ENCODE assay signal across 8 mouse cellular contexts in the genomic region with DNA sequence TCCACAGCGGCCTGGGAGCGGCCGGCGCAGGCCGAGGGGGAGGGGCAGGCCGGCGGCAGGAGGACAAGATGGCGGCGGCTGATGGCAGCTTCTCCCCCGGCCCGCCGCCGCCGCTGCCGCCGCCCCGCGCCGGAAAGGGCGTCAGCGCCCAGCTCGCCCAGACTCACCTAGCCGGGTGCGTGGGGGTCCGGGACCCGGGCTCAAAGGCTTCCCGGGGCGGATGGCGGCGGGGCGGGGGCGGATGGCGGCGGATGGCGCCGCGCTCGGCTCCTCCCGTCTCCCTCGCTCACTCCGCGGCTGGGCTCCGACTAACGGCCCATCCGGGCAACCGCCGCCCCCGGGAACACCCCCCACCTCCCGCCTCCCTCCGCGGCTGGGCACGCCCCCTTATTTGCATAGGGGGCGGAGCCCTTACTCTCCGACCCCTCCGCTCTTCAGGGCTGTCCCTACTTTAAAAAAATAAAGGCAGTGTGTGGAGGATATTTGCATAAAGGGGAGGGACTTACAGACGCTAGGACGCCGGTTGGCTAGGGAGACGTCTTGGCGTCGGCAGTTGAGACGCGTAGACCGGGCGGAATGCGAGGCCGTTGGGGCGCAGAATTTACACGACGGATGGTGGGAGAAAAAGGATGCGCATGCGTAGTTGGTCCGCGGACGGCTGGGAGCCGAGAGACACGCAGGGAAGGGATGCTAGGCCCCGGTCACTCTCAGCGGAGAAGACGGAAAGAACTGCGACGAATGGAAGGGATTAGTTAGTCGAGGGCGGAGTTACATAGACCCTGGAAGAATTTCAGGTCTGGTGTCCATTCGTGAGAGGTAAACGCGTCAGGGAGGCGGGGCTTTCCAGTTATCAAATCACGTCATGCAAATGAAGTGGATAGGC. TPM values are rescaled to one million over a fixed set of nuclear protein-coding genes. Genes with fewer than 3 reads are reported as not detected.
DNase-seq lines count a peak whose midpoint lies in the region; ATAC-seq lines count a peak whose summit lies in the region.

A gene (minus strand): TSS at position 330 of the 883 bp plus-strand sequence.

- WGBS in hindbrain, embryonic 16.5 days: under 1% methylated on average over 67 of the region's 89 CpGs
- WGBS in macrophage (ENCODE audit: missing documents): under 1% methylated on average over 51 of the region's 89 CpGs

- peak within 1 kb of the TSS; percentile 98 for H3K27ac ChIP-seq in hindbrain, embryonic 16.5 days (ENCODE audit: low read depth, low read length)
- peak within 1 kb of the TSS; percentile 83 for H3K27ac ChIP-seq in macrophage

- peak within 1 kb of the TSS; percentile 100 for H3K9ac ChIP-seq in hindbrain, embryonic 16.5 days (ENCODE audit: low read depth, low read length)

- peak within 1 kb of the TSS; percentile 99 for H3K4me3 ChIP-seq in hindbrain, embryonic 16.5 days (ENCODE audit: low read length)
- peak within 1 kb of the TSS; percentile 79 for H3K4me3 ChIP-seq in macrophage (ENCODE audit: inconsistent target)

- ATAC-seq in hindbrain, embryonic 16.5 days: peak; percentile 95

- H3K9me3 ChIP-seq in hindbrain, embryonic 16.5 days (ENCODE audit: control insufficient read depth, low read length): no peaks in the 10 kb centered on the region

- H3K36me3 ChIP-seq in hindbrain, embryonic 16.5 days (ENCODE audit: control insufficient read depth, insufficient read depth, low read length): peaks cover 20% of the 10 kb centered on the region
- peaks cover 34% of the 10 kb centered on the region for H3K36me3 ChIP-seq in macrophage (ENCODE audit: inconsistent target)

- peaks cover 67% of the 10 kb centered on the region for H3K79me2 ChIP-seq in macrophage (ENCODE audit: inconsistent target)

- peaks cover 27% of the 10 kb centered on the region for H3K4me1 ChIP-seq in hindbrain, embryonic 16.5 days (ENCODE audit: control insufficient read depth, insufficient read depth, low read depth, low read length)

- DNase-seq in WW6 (ENCODE audit: low read depth, low spot score): peak; percentile 96
- peak; percentile 95 to 98 for DNase-seq in cerebellum, postnatal 4 days (ENCODE audit: low spot score in 2 of 2)
- DNase-seq in gastrocnemius, adult 18-20 months (ENCODE audit: low spot score): peak; percentile 98
- DNase-seq in left cerebral cortex, adult 18-20 months (ENCODE audit: low spot score in 2 of 2): peak; percentile 98 to 99
- peak; percentile 99 for DNase-seq in right cerebral cortex, adult 18-20 months
- DNase-seq in urinary bladder, postnatal 10 days (ENCODE audit: low spot score): peak; percentile 97

- no peaks in the 10 kb centered on the region for H3K27me3 ChIP-seq in hindbrain, embryonic 16.5 days (replicated peaks; ENCODE audit: control insufficient read depth, insufficient read depth, low read length)

- peak within 1 kb of the TSS; percentile 99 for H3K4me2 ChIP-seq in hindbrain, embryonic 16.5 days (ENCODE audit: low read length)

RNA-seq across cellular contexts. Expression of the gene that starts here (rescaled TPM):
- 100 to 1,000 TPM; 102 to 111 TPM for total RNA-seq in gastrocnemius, adult 18-20 months (2021)
- polyA plus RNA-seq in hindbrain, embryonic 16.5 days (2015; fragmentation: Nextera tagmentation; extraction: Ambion mirVana): 138 and 153 TPM in 2 replicates
- total RNA-seq in left cerebral cortex, adult 18-20 months (2021): 100 to 1,000 TPM; 270 to 288 TPM
- 100 to 1,000 TPM; 234 to 685 (median 421) TPM for total RNA-seq in macrophage (2018; cell fraction: chromatin; rRNA removed)
- total RNA-seq in macrophage (2018; cell fraction: cytosol; rRNA removed): 100 to 1,000 TPM; 114 to 219 (median 152) TPM
- 100 to 1,000 TPM; 184 to 306 (median 257) TPM for total RNA-seq in macrophage (2018; cell fraction: nucleus; rRNA removed)
- 91.3 to 139 TPM (median 124 TPM) in 3 replicates for polyA plus RNA-seq in macrophage (2018)

Comparison
In these comparisons a context has a peak if more than half of its experiments do, and no peak if none do; other contexts are left out.
1. Peak in every context shown above with its lines: DNase-seq, ATAC-seq, H3K4me3 ChIP-seq and H3K27ac ChIP-seq.